Mouse (Mus musculus): ENCODE results near the gene Nob1. TPM values are rescaled to one million over a fixed set of nuclear protein-coding genes. Genes with fewer than 3 reads are reported as not detected.

Nob1 gene
- polyA plus RNA-seq, 2 experiments = 16.0 to 30.9 TPM

- no peaks in the 10 kb centered on the region for H3K9me3 ChIP-seq (ENCODE audit: control insufficient read depth, low read length)
- no peak overlapping the region for H3K27ac ChIP-seq
- H3K4me2 ChIP-seq (ENCODE audit: low read depth) = no peak overlapping the region
- 81% methylated on average over 3 of the region's 3 CpGs for WGBS (ENCODE audit: insufficient replicate concordance)
- DNase-seq (ENCODE audit: low read depth in 3 of 3, low spot score in 3 of 3) = no peak
- H3K4me1 ChIP-seq (replicated peaks; ENCODE audit: control insufficient read depth in 2 of 2, insufficient read depth in 2 of 2, low read length in 1 of 2) = no peaks in the 10 kb centered on the region
- H3K36me3 ChIP-seq (replicated peaks; ENCODE audit: control insufficient read depth, insufficient read depth, low read depth) = no peaks in the 10 kb centered on the region
- no peak for ATAC-seq (ENCODE audit: insufficient read depth)
- H3K4me3 ChIP-seq (ENCODE audit: insufficient read depth in 1 of 2, low read depth in 2 of 2, low read length in 2 of 2) = no peak overlapping the region
- TF ChIP-seq EP300 (IDR thresholded peaks at IDR 0.05; ENCODE audit: low read depth) (no peak), CTCF (IDR thresholded peaks at IDR 0.05; ENCODE audit: low read depth) (no peak)
- no peak overlapping the region for H3K9ac ChIP-seq (replicated peaks)
- no peaks in the 10 kb centered on the region for H3K27me3 ChIP-seq (ENCODE audit: control insufficient read depth, insufficient read depth, low read length)
Measured at GRCm38 (mm10) chr8:107377346-107377745, 47.5 kb downstream of the Nob1 start.

GRCm38 (mm10) chr8:107370311-107370710 lies 54.5 kb downstream of the Nob1 start:
- Histone ChIP-seq H3K4me1 (replicated peaks; ENCODE audit: control insufficient read depth in 2 of 2, insufficient read depth in 2 of 2, low read length in 1 of 2) (no peaks in the 10 kb centered on the region), H3K36me3 (replicated peaks; ENCODE audit: control insufficient read depth, insufficient read depth, low read depth) (peaks cover 8% of the 10 kb centered on the region), H3K27ac (no peak overlapping the region), H3K9ac (replicated peaks) (no peak overlapping the region), H3K27me3 (ENCODE audit: control insufficient read depth, insufficient read depth, low read length) (no peaks in the 10 kb centered on the region), H3K9me3 (ENCODE audit: control insufficient read depth, low read length) (no peaks in the 10 kb centered on the region), H3K4me3 (ENCODE audit: insufficient read depth in 1 of 2, low read depth in 2 of 2, low read length in 2 of 2) (no peak overlapping the region), H3K4me2 (ENCODE audit: low read depth) (no peak overlapping the region)
- no peak for ATAC-seq (ENCODE audit: insufficient read depth)
- no peak for DNase-seq (ENCODE audit: low read depth in 3 of 3, low spot score in 3 of 3)
- TF ChIP-seq EP300 (IDR thresholded peaks at IDR 0.05; ENCODE audit: low read depth) = no peak
- TF ChIP-seq CTCF (IDR thresholded peaks at IDR 0.05; ENCODE audit: low read depth) = no peak
- 78% methylated on average over 4 of the region's 4 CpGs for WGBS (ENCODE audit: insufficient replicate concordance)

Other genes starting within 250 kb of the Nob1 start
- gene Nfat5, start 131.6 kb downstream of the Nob1 start, polyA plus RNA-seq (2012; rRNA removed) = 4.6 and 5.1 TPM in 2 replicates
- gene Nfat5, start 131.6 kb downstream of the Nob1 start, polyA plus RNA-seq (2014; fragmentation: Nextera tagmentation; extraction: Ambion mirVana) = 0.66 and 0.76 TPM in 2 replicates
- gene Nqo1, start 21.8 kb downstream of the Nob1 start, polyA plus RNA-seq (2012; rRNA removed) = 6.6 and 6.9 TPM in 2 replicates
- 15.1 and 19.0 TPM in 2 replicates for gene Nqo1, start 21.8 kb downstream of the Nob1 start, polyA plus RNA-seq (2014; fragmentation: Nextera tagmentation; extraction: Ambion mirVana)
- 12.1 and 14.7 TPM in 2 replicates for gene Wwp2, start 11.3 kb upstream of the Nob1 start, polyA plus RNA-seq (2012; rRNA removed)
- gene Wwp2, start 11.3 kb upstream of the Nob1 start, polyA plus RNA-seq (2014; fragmentation: Nextera tagmentation; extraction: Ambion mirVana) = 28.0 and 33.7 TPM in 2 replicates
- 48.3 and 77.4 TPM in 2 replicates for gene Psmd7, start 163.4 kb upstream of the Nob1 start, polyA plus RNA-seq (2012; rRNA removed)
- 133 and 142 TPM in 2 replicates for gene Psmd7, start 163.4 kb upstream of the Nob1 start, polyA plus RNA-seq (2014; fragmentation: Nextera tagmentation; extraction: Ambion mirVana)